Mouse (Mus musculus): ENCODE data around the gene Dusp27.

- TF ChIP-seq CTCF (IDR thresholded peaks at IDR 0.05; ENCODE audit: low read depth, low read length): no peak
- no peak for TF ChIP-seq TAL1 (conservative IDR thresholded peaks at IDR 0.05; ENCODE audit: low read depth, low read length)
These were observed 67.3 kb downstream of the Dusp27 start for GRCm38 (mm10) chr1:166060406-166060805.

Data from G1E (cell line).